Mouse (Mus musculus): ENCODE data around the gene Cnga3.

GRCm38 (mm10) chr1:37250643-37251310 lies 36.5 kb downstream of the Cnga3 start:
- TF ChIP-seq CTCF (IDR thresholded peaks at IDR 0.05; ENCODE audit: low read depth, low read length) = peak; percentile 90
- TF ChIP-seq POLR2A (IDR thresholded peaks at IDR 0.05; ENCODE audit: insufficient read depth, low read length) = no peak
- no peak for TF ChIP-seq EP300 (IDR thresholded peaks at IDR 0.05; ENCODE audit: insufficient read depth, low read depth, low read length)

All from ES-Bruce4 (cell line).